Mouse (Mus musculus) lung, adult 2 months (tissue): ENCODE results near the gene Slc17a9.

Source experiments
- CTCF ChIP-seq: fragments of 200-500 bp; IDR thresholded peaks from 2 replicates; pipeline ENCODE4 v1.5.1; 2011; ENCODE audit warnings: mild to moderate bottlenecking, low read length, control low read depth; ENCODE audit not compliant: insufficient read depth
- POLR2A ChIP-seq: fragments of 200-500 bp; IDR thresholded peaks from 2 replicates; pipeline ENCODE4 v1.6.1; 2011; ENCODE audit warnings: low read depth, mild to moderate bottlenecking, control low read depth, low read length, borderline replicate concordance; ENCODE audit errors: extremely low read depth

GRCm38 (mm10) chr2:180705066-180705465 is 20.0 kb upstream of the Slc17a9 start:
- TF ChIP-seq CTCF (no peak), POLR2A (no peak)
